Mouse (Mus musculus) liver, adult 2 months (tissue): ENCODE measurements around the gene Nectin3.

ENCODE experiments used
- CTCF ChIP-seq: fragments of 200-500 bp; IDR thresholded peaks from 2 replicates; pipeline ENCODE4 v1.5.1; 2011; ENCODE audit warnings: low read depth, low read length, control low read depth
- POLR2A ChIP-seq: fragments of 200-500 bp; IDR thresholded peaks from 2 replicates; pipeline ENCODE4 v1.6.1; 2011; ENCODE audit warnings: low read length, control low read depth; ENCODE audit not compliant: insufficient read depth; ENCODE audit errors: extremely low read depth

DNA sequence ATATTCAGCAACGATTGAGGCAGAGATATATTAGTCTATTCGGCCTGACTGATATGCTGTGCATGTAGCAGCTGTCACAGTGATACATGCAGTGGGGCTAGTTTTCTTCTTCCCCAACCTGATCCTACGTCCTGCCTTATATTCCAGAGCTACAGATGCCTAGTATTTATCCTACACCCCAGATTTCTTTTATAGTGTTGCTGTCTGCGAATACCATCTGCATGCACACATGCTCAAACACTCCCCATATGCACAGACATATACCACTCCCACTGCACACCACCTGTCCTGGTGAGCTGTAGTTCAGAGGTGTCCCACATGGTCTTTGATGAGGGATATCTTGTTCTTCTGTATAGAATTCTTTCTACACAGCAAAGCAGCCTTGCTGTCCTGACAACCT, 115.0 kb downstream of the Nectin3 start:
- TF ChIP-seq POLR2A (no peak), CTCF (no peak)
